22 mouse cellular contexts compared by ENCODE assay signal in genomic region chr3:28617008-28617627, GRCm38 (mm10).
DNase-seq lines count a peak whose midpoint lies in the region; ATAC-seq and TF ChIP-seq lines count a peak whose summit lies in the region.
"Had no signal": no experiment of that assay in that cellular context is flagged by ENCODE, and none has a peak within 500 bp of the region (broad histone marks: within the 10 kb centered on the region; RNA-seq: fewer than 3 reads in every experiment).

No protein-coding gene starts in this region.

- no peak overlapping the region for H3K4me2 ChIP-seq in hindbrain, embryonic 13.5 days
- no peak overlapping the region for H3K4me2 ChIP-seq in midbrain, embryonic 13.5 days (replicated peaks)
- H3K4me2 ChIP-seq: embryonic facial prominence, embryonic 12.5 days; neural tube, embryonic 12.5 days had no signal

- no peak for TF ChIP-seq CTCF in brain, embryonic 14.5 days (IDR thresholded peaks at IDR 0.05; ENCODE audit: borderline replicate concordance, extremely low read depth, insufficient read depth, insufficient read length)

- H3K4me3 ChIP-seq in hindbrain, embryonic 13.5 days: no peak overlapping the region
- H3K4me3 ChIP-seq in hindbrain, embryonic 10.5 days: no peak overlapping the region
- no peak overlapping the region for H3K4me3 ChIP-seq in midbrain, embryonic 13.5 days (replicated peaks)
- H3K4me3 ChIP-seq: embryonic facial prominence, embryonic 12.5 days; heart, embryonic 10.5 days; limb, embryonic 10.5 days; neural tube, embryonic 12.5 days had no signal

- H3K27ac ChIP-seq in hindbrain, embryonic 13.5 days: peak overlapping the region; percentile 48; the same call in 1 of the 2 replicates
- H3K27ac ChIP-seq in hindbrain, embryonic 10.5 days: no peak overlapping the region
- H3K27ac ChIP-seq in midbrain, embryonic 13.5 days: peak overlapping the region; percentile 41; the same call in 1 of the 2 replicates
- H3K27ac ChIP-seq: embryonic facial prominence, embryonic 12.5 days; heart, embryonic 10.5 days; limb, embryonic 10.5 days; neural tube, embryonic 12.5 days had no signal

- peaks cover 40% of the 10 kb centered on the region for H3K36me3 ChIP-seq in hindbrain, embryonic 13.5 days
- H3K36me3 ChIP-seq in hindbrain, embryonic 10.5 days: 0 out of 2 replicates have a peak, but pooled peaks cover 3% of the 10 kb centered on the region
- H3K36me3 ChIP-seq in midbrain, embryonic 13.5 days: peaks cover 38% of the 10 kb centered on the region
- H3K36me3 ChIP-seq: embryonic facial prominence, embryonic 12.5 days; heart, embryonic 10.5 days; limb, embryonic 10.5 days had no signal

- no peaks in the 10 kb centered on the region for H3K9me3 ChIP-seq in hindbrain, embryonic 13.5 days
- no peaks in the 10 kb centered on the region for H3K9me3 ChIP-seq in hindbrain, embryonic 10.5 days
- H3K9me3 ChIP-seq in midbrain, embryonic 13.5 days: no peaks in the 10 kb centered on the region
- H3K9me3 ChIP-seq: embryonic facial prominence, embryonic 12.5 days; heart, embryonic 10.5 days; limb, embryonic 10.5 days; neural tube, embryonic 12.5 days had no signal

- no peaks in the 10 kb centered on the region for H3K27me3 ChIP-seq in hindbrain, embryonic 13.5 days
- no peaks in the 10 kb centered on the region for H3K27me3 ChIP-seq in hindbrain, embryonic 10.5 days (ENCODE audit: insufficient read depth, poor library complexity, severe bottlenecking)
- no peaks in the 10 kb centered on the region for H3K27me3 ChIP-seq in midbrain, embryonic 13.5 days
- H3K27me3 ChIP-seq: embryonic facial prominence, embryonic 12.5 days; neural tube, embryonic 12.5 days had no signal

- no peaks in the 10 kb centered on the region for H3K4me1 ChIP-seq in hindbrain, embryonic 13.5 days (replicated peaks)
- no peaks in the 10 kb centered on the region for H3K4me1 ChIP-seq in hindbrain, embryonic 10.5 days (replicated peaks)
- 0 out of 2 replicates have a peak, but pooled peaks cover 5% of the 10 kb centered on the region for H3K4me1 ChIP-seq in midbrain, embryonic 13.5 days (replicated peaks)
- H3K4me1 ChIP-seq: embryonic facial prominence, embryonic 12.5 days; heart, embryonic 10.5 days; limb, embryonic 10.5 days; neural tube, embryonic 12.5 days had no signal

- H3K9ac ChIP-seq in hindbrain, embryonic 13.5 days: no peak overlapping the region
- no peak overlapping the region for H3K9ac ChIP-seq in midbrain, embryonic 13.5 days (replicated peaks)
- H3K9ac ChIP-seq: embryonic facial prominence, embryonic 12.5 days; liver, postnatal 0 days; neural tube, embryonic 12.5 days had no signal

- no peak for TF ChIP-seq POLR2A in brain, embryonic 14.5 days (IDR thresholded peaks at IDR 0.05; ENCODE audit: borderline replicate concordance, extremely low read depth, insufficient read depth, insufficient read length, poor library complexity, severe bottlenecking)

- intact Hi-C loops in heart, postnatal 10 days (cut with DNase I): no loop called here

- peak; percentile 24 to 54 for DNase-seq in cerebellum, postnatal 10 days
- DNase-seq in cerebellum, postnatal 4 days (ENCODE audit: low spot score in 2 of 2): no peak
- DNase-seq in hindbrain, embryonic 10.5 days (ENCODE audit: low spot score): no peak
- peak; percentile 83 for DNase-seq in brain, embryonic 14.5 days (ENCODE audit: low read depth)
- DNase-seq in B cell, adult 2 months: no peak
- DNase-seq in heart, postnatal 10 days: no peak
- DNase-seq: adrenal gland, postnatal 10 days; cerebellum, adult 11 months; gastrocnemius, postnatal 36 days; kidney, adult 8-10 months; kidney, postnatal 25 days; liver, postnatal 0 days; lung, postnatal 10 days; right cerebral cortex, postnatal 25 days had no signal

- no peak for ATAC-seq in hindbrain, embryonic 13.5 days (ENCODE audit: low FRiP score)
- peak; percentile 91 for ATAC-seq in midbrain, embryonic 13.5 days
- ATAC-seq: activated CD4-positive, CD25-positive, alpha-beta regulatory T cell, adult 4 months; CD4-positive, CD25-positive, alpha-beta regulatory T cell, adult 4 months; liver, postnatal 0 days had no signal

- WGBS in hindbrain, embryonic 13.5 days: 87% methylated on average over 5 of the region's 5 CpGs
- 88% methylated on average over 5 of the region's 5 CpGs for WGBS in hindbrain, embryonic 10.5 days
- WGBS in midbrain, embryonic 13.5 days: 86% methylated on average over 5 of the region's 5 CpGs

Comparison
In these comparisons a context has a peak if more than half of its experiments do, and no peak if none do; other contexts are left out.
1. DNase-seq: peak in cerebellum, postnatal 10 days (2 of 2) and brain, embryonic 14.5 days (single experiment); none in cerebellum, postnatal 4 days (0 of 2), hindbrain, embryonic 10.5 days (single experiment), B cell, adult 2 months (0 of 2) and heart, postnatal 10 days (0 of 2).